Mouse (Mus musculus) kidney, adult 2 months (tissue): ENCODE data around the gene Ago3. TPM values are rescaled to one million over a fixed set of nuclear protein-coding genes. Genes with fewer than 3 reads are reported as not detected.

Experiments
- DNase-seq: peaks from one replicate; pipeline ENCODE4 v3.0.0; 2021
- H3K27ac ChIP-seq: fragments of 200-500 bp; 2 replicates; pipeline ENCODE4 v1.5.1; 2012; ENCODE audit warnings: low read depth, low read length, control low read depth, inconsistent platforms; ENCODE audit not compliant: insufficient read depth
- H3K27me3 ChIP-seq: fragments of 200-500 bp; replicated peaks from 2 replicates; pipeline ENCODE4 v1.6.1; 2012; ENCODE audit warnings: mild to moderate bottlenecking, moderate library complexity, low read length, inconsistent platforms; ENCODE audit not compliant: control insufficient read depth, insufficient read depth
- H3K36me3 ChIP-seq: fragments of 200-500 bp; 2 replicates; pipeline ENCODE4 v1.6.1; 2012; ENCODE audit warnings: mild to moderate bottlenecking, moderate library complexity, low read length, inconsistent platforms; ENCODE audit not compliant: control insufficient read depth, insufficient read depth
- H3K4me1 ChIP-seq: fragments of 200-500 bp; 2 replicates; pipeline ENCODE4 v1.6.1; 2011; ENCODE audit warnings: low read length; ENCODE audit not compliant: control insufficient read depth, insufficient read depth
- H3K4me3 ChIP-seq: fragments of 200-500 bp; 2 replicates; pipeline ENCODE4 v1.5.1; 2011; ENCODE audit warnings: mild to moderate bottlenecking, low read depth, low read length, control low read depth; ENCODE audit not compliant: insufficient read depth
- CTCF ChIP-seq: fragments of 200-500 bp; conservative IDR thresholded peaks from 2 replicates; pipeline ENCODE4 v1.5.1; 2011; ENCODE audit warnings: low read depth, mild to moderate bottlenecking, control low read depth, low read length, moderate library complexity, mixed read lengths; ENCODE audit not compliant: insufficient read depth, insufficient read length
- POLR2A ChIP-seq: fragments of 200-500 bp; IDR thresholded peaks from one replicate; pipeline ENCODE4 v1.6.1; 2011; ENCODE audit warnings: low read depth, low read length, control low read depth
- WGBS: fragments of 180-500 bp; shearing (Covaris S2); methylation state at CpG from one replicate; pipeline ENCODE4 v1.1.7; 2018; 5-methylcytosine and 5-hydroxymethylcytosine counted together
- polyA plus RNA-seq: library from polyadenylated mRNA; depleted of rRNA; stranded (reverse); fragments of >200 nt; gene quantifications from 2 replicates; pipeline ENCODE4 v1.2.3, GENCODE M21; 2012

Gene Ago3
- polyA plus RNA-seq, 1 experiment: 7.9 TPM

- DNase-seq: no peak
Measured at GRCm38 (mm10) chr4:126423866-126424265, 5.5 kb downstream of the Ago3 start.

GRCm38 (mm10) chr4:126415707-126416106 is 13.6 kb downstream of the Ago3 start:
- DNase-seq: no peak

More at GRCm38 (mm10) chr4:126423866-126424265, 5.5 kb downstream of the Ago3 start:
- no peaks in the 10 kb centered on the region for H3K4me1 ChIP-seq
- TF ChIP-seq CTCF (no peak), POLR2A (no peak)
- H3K27me3 ChIP-seq: no peaks in the 10 kb centered on the region
- no peak overlapping the region for H3K27ac ChIP-seq
- H3K4me3 ChIP-seq: no peak overlapping the region
- H3K36me3 ChIP-seq: no peaks in the 10 kb centered on the region
- WGBS: 78% methylated on average over 2 of the region's 2 CpGs

GRCm38 (mm10) chr4:126412526-126412925 is 16.8 kb downstream of the Ago3 start:
- no peak for DNase-seq
- TF ChIP-seq CTCF (no peak), POLR2A (no peak)
- no peak overlapping the region for H3K4me3 ChIP-seq
- 76% methylated on average over 3 of the region's 3 CpGs for WGBS
- H3K27ac ChIP-seq: no peak overlapping the region
- H3K27me3 ChIP-seq: no peaks in the 10 kb centered on the region
- H3K4me1 ChIP-seq: no peaks in the 10 kb centered on the region
- H3K36me3 ChIP-seq: no peaks in the 10 kb centered on the region

More at GRCm38 (mm10) chr4:126415707-126416106, 13.6 kb downstream of the Ago3 start:
- no peaks in the 10 kb centered on the region for H3K27me3 ChIP-seq
- H3K27ac ChIP-seq: no peak overlapping the region
- H3K4me3 ChIP-seq: no peak overlapping the region
- no peak for TF ChIP-seq CTCF
- no peak for TF ChIP-seq POLR2A
- no peaks in the 10 kb centered on the region for H3K36me3 ChIP-seq
- no peaks in the 10 kb centered on the region for H3K4me1 ChIP-seq

GRCm38 (mm10) chr4:126371497-126371896 is 57.9 kb downstream of the Ago3 start:
- Histone ChIP-seq H3K27me3 (no peaks in the 10 kb centered on the region), H3K4me3 (no peak overlapping the region), H3K27ac (no peak overlapping the region), H3K36me3 (peaks cover 4% of the 10 kb centered on the region), H3K4me1 (no peaks in the 10 kb centered on the region)
- no peak for DNase-seq
- TF ChIP-seq POLR2A: no peak
- no peak for TF ChIP-seq CTCF
- 82% methylated on average over 9 of the region's 9 CpGs for WGBS

DNA sequence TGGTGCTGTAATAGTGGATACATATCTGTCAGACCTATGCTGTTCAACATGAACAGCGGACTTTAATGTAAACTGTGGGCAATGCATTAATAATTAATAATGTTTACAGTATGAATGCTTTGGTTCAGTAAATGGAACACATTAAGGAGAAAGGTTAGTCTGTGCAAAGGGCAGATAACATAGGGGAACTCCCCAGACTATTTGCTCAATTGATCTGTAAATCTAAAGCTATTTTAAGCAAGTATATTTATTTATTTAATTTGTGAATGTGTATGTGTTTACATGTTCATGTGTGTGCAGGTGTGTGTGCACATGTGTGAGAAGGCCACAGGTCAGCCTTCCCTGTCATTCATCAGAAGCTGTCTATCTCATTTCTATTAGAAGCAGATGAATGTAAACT is 69.3 kb downstream of the Ago3 start:
- no peak overlapping the region for H3K27ac ChIP-seq
- no peak overlapping the region for H3K4me3 ChIP-seq
- no peaks in the 10 kb centered on the region for H3K4me1 ChIP-seq
- DNase-seq: no peak
- H3K27me3 ChIP-seq: no peaks in the 10 kb centered on the region; the same call in 1 of the 2 replicates
- 100% methylated on average over 1 of the region's 1 CpGs for WGBS
- H3K36me3 ChIP-seq: peaks cover 2% of the 10 kb centered on the region; the same call in 1 of the 2 replicates
- no peak for TF ChIP-seq POLR2A
- TF ChIP-seq CTCF: no peak

GRCm38 (mm10) chr4:126343451-126343850 is 85.9 kb downstream of the Ago3 start:
- WGBS: 54% methylated on average over 4 of the region's 4 CpGs
- Histone ChIP-seq H3K27ac (no peak overlapping the region), H3K4me3 (no peak overlapping the region), H3K27me3 (no peaks in the 10 kb centered on the region), H3K4me1 (0 out of 2 replicates have a peak, but pooled peaks cover 3% of the 10 kb centered on the region), H3K36me3 (no peaks in the 10 kb centered on the region)
- TF ChIP-seq POLR2A: no peak
- TF ChIP-seq CTCF: no peak
- peak; percentile 52 for DNase-seq

- WGBS: 49% methylated on average over 4 of the region's 4 CpGs
- no peak for DNase-seq
- H3K36me3 ChIP-seq: no peaks in the 10 kb centered on the region; the same call in 1 of the 2 replicates
- H3K27ac ChIP-seq: no peak overlapping the region
- H3K4me1 ChIP-seq: 0 out of 2 replicates have a peak, but pooled peaks cover 3% of the 10 kb centered on the region
- no peak overlapping the region for H3K4me3 ChIP-seq
- no peak for TF ChIP-seq POLR2A
- TF ChIP-seq CTCF: no peak
- no peaks in the 10 kb centered on the region for H3K27me3 ChIP-seq
Measured at GRCm38 (mm10) chr4:126339461-126339860, 89.9 kb downstream of the Ago3 start.
